Mouse (Mus musculus) liver (tissue): Measurements from ENCODE around the gene Rbm11.

Experiments
- DNase-seq: peaks from one replicate; pipeline ENCODE4 v3.0.0-alpha.2; 2020; ENCODE audit warnings: mixed read lengths

Gene Rbm11

GRCm38 (mm10) chr16:75592671-75593500 is at the start of gene Rbm11:
Gene Rbm11, plus strand, starts transcription at chr16:75592844.
- DNase-seq: peak; percentile 82

- no peak for DNase-seq
Measured at GRCm38 (mm10) chr16:75545310-75545709, 47.3 kb upstream of the Rbm11 start.

- no peak for DNase-seq
Measured at GRCm38 (mm10) chr16:75562910-75563309, 29.7 kb upstream of the Rbm11 start.

GRCm38 (mm10) chr16:75582279-75582678 is 10.4 kb upstream of the Rbm11 start:
- no peak for DNase-seq

- no peak for DNase-seq
Measured at GRCm38 (mm10) chr16:75585961-75586360, 6.7 kb upstream of the Rbm11 start, which contains the start of gene Lipi. Gene Lipi, minus strand, starts transcription at chr16:75586061.

GRCm38 (mm10) chr16:75586466-75586865 is 6.2 kb upstream of the Rbm11 start:
- DNase-seq: no peak

GRCm38 (mm10) chr16:75593501-75594183 is 998 bp downstream of the Rbm11 start:
- no peak for DNase-seq

- DNase-seq: no peak
Measured at GRCm38 (mm10) chr16:75606415-75606814, 13.8 kb downstream of the Rbm11 start.

- no peak for DNase-seq
Measured at GRCm38 (mm10) chr16:75612561-75612960, 19.9 kb downstream of the Rbm11 start.

- peak; percentile 12 for DNase-seq
Measured at GRCm38 (mm10) chr16:75617651-75618349, 25.2 kb downstream of the Rbm11 start.

GRCm38 (mm10) chr16:75627862-75628261 is 35.2 kb downstream of the Rbm11 start:
- no peak for DNase-seq
